Mouse (Mus musculus) left cerebral cortex, adult 11 months (tissue): ENCODE measurements at regions not wholly inside any gene's neighbourhood (a gene's known extent, or its start where the extent isn't known, plus 50 kb on each side); places are given as distances from the start of the nearest gene placed in this dataset.

Experiments
- DNase-seq: peaks from one replicate; pipeline ENCODE4 v3.0.0; 2022; ENCODE audit warnings: low spot score

GRCm38 (mm10) chr15:40388806-40389205 is 254.6 kb downstream of the 9330182O14Rik start:
- no peak for DNase-seq

- no peak for DNase-seq
Observed at GRCm38 (mm10) chr15:40435156-40435555, 301.0 kb downstream of the 9330182O14Rik start.

- no peak for DNase-seq
Observed at GRCm38 (mm10) chr15:40436688-40437087, 302.5 kb downstream of the 9330182O14Rik start.

GRCm38 (mm10) chr15:40439827-40440226 is 305.7 kb downstream of the 9330182O14Rik start:
- no peak for DNase-seq

GRCm38 (mm10) chr15:40448623-40449022 is 314.5 kb downstream of the 9330182O14Rik start:
- DNase-seq = no peak

GRCm38 (mm10) chr15:40453235-40453634 is 319.1 kb downstream of the 9330182O14Rik start:
- no peak for DNase-seq

- DNase-seq = no peak
Observed at GRCm38 (mm10) chr15:40475659-40476355, 341.6 kb downstream of the 9330182O14Rik start.

GRCm38 (mm10) chr15:40480386-40480785 is 346.2 kb downstream of the 9330182O14Rik start:
- no peak for DNase-seq

GRCm38 (mm10) chr15:40481239-40481638 is 347.1 kb downstream of the 9330182O14Rik start:
- DNase-seq = no peak

GRCm38 (mm10) chr15:40485997-40486396 is 351.8 kb downstream of the 9330182O14Rik start:
- no peak for DNase-seq

- DNase-seq = no peak
Observed at GRCm38 (mm10) chr15:40501180-40502125, 367.3 kb downstream of the 9330182O14Rik start.

- DNase-seq = no peak
Observed at GRCm38 (mm10) chr15:40510826-40511225, 376.7 kb downstream of the 9330182O14Rik start.

- no peak for DNase-seq
Observed at GRCm38 (mm10) chr15:40524350-40524749, 390.2 kb downstream of the 9330182O14Rik start.

- no peak for DNase-seq
Observed at GRCm38 (mm10) chr15:40533451-40533873, 399.3 kb downstream of the 9330182O14Rik start.

- no peak for DNase-seq
Observed at GRCm38 (mm10) chr15:40561661-40562060, 427.5 kb downstream of the 9330182O14Rik start.

- DNase-seq = no peak
Observed at GRCm38 (mm10) chr15:40565716-40566115, 431.6 kb downstream of the 9330182O14Rik start.

- DNase-seq = no peak
Observed at GRCm38 (mm10) chr15:40566481-40566880, 432.3 kb downstream of the 9330182O14Rik start.

- no peak for DNase-seq
Observed at GRCm38 (mm10) chr15:40568701-40569100, 434.5 kb downstream of the 9330182O14Rik start.
